ENCODE assay signal across 26 mouse cellular contexts in the genomic region with DNA sequence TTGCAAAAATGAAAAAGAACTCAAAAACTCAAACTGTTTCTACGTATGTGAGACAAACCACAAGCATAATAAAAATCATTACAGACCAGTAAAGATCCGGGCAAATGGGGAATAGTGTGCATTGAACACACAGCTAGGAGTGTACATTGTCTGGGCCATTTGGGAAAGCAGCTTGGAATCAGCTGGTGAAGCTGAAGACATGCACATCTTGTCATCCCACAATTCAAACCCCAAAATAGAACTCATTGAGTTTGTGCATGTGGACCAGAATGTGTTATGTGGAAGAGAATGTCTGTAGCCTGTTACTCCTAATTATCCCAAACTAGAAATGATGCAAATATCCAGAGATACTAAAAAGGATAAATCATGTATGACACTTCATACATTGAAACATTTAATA. TPM values are rescaled to one million over a fixed set of nuclear protein-coding genes. Genes with fewer than 3 reads are reported as not detected.
DNase-seq lines count a peak whose midpoint lies in the region; ATAC-seq and TF ChIP-seq lines count a peak whose summit lies in the region.
"Had no signal": no experiment of that assay in that cellular context is flagged by ENCODE, and none has a peak within 500 bp of the region (broad histone marks: within the 10 kb centered on the region; RNA-seq: fewer than 3 reads in every experiment).

No protein-coding gene starts in this region.

- TF ChIP-seq CTCF in forebrain, postnatal 0 days (IDR thresholded peaks at IDR 0.05; ENCODE audit: low read depth), result no peak
- no peak for TF ChIP-seq CTCF in left cerebral cortex, adult 2 months (IDR thresholded peaks at IDR 0.05)
- TF ChIP-seq CTCF in layer of hippocampus, adult 2 months (conservative IDR thresholded peaks at IDR 0.05), result no peak

- no peaks in the 10 kb centered on the region for H3K27me3 ChIP-seq in forebrain, postnatal 0 days (ENCODE audit: insufficient read depth, low read length)
- H3K27me3 ChIP-seq in forebrain, embryonic 11.5 days (ENCODE audit: control insufficient read depth, insufficient read depth, low read length), result no peaks in the 10 kb centered on the region
- H3K27me3 ChIP-seq: embryonic facial prominence, embryonic 12.5 days; forebrain, embryonic 12.5 days; heart, embryonic 15.5 days; hindbrain, embryonic 13.5 days had no signal

- 71% methylated on average over 2 of the region's 2 CpGs for WGBS in forebrain, postnatal 0 days
- 95% methylated on average over 2 of the region's 2 CpGs for WGBS in forebrain, embryonic 11.5 days

- H3K4me1 ChIP-seq in forebrain, postnatal 0 days (ENCODE audit: insufficient read depth), result no peaks in the 10 kb centered on the region
- no peaks in the 10 kb centered on the region for H3K4me1 ChIP-seq in forebrain, embryonic 11.5 days (replicated peaks; ENCODE audit: control insufficient read depth, insufficient read depth, low read length)
- H3K4me1 ChIP-seq: embryonic facial prominence, embryonic 12.5 days; forebrain, embryonic 12.5 days; heart, embryonic 15.5 days; hindbrain, embryonic 13.5 days had no signal

- DNase-seq in forebrain, postnatal 0 days, result peak; percentile 51
- no peak for DNase-seq in forebrain, embryonic 11.5 days (ENCODE audit: low spot score)
- DNase-seq in left cerebral cortex, postnatal 14 days (ENCODE audit: low spot score in 2 of 2), result peak; percentile 15 to 46
- DNase-seq in left cerebral cortex, adult 2 months (ENCODE audit: extremely low spot score in 1 of 2, low spot score in 2 of 2), result no peak
- DNase-seq in layer of hippocampus, adult 2 months (ENCODE audit: low spot score in 2 of 2), result peak; percentile 56 to 67
- peak; percentile 28 to 38 for DNase-seq in layer of hippocampus, postnatal 36 days
- no peak for DNase-seq in kidney, adult 8-10 months
- no peak for DNase-seq in spleen, postnatal 14 days (ENCODE audit: low spot score in 2 of 2)
- DNase-seq: adrenal gland, postnatal 10 days; cerebellum, adult 11-12 months; cerebellum, adult 9-10 months; cerebellum, postnatal 25 days; gastrocnemius, postnatal 14 days; heart, adult 2 months; heart, postnatal 14 days had no signal

- ATAC-seq in forebrain, postnatal 0 days, result peak; percentile 90
- no peak for ATAC-seq in forebrain, embryonic 11.5 days (replicated peaks; ENCODE audit: low FRiP score)

- intact Hi-C loops in left cerebral cortex, postnatal 14 days (cut with DNase I), result no loop called here
- intact Hi-C loops in left cerebral cortex, adult 2 months (cut with DNase I), result no loop called here

- H3K36me3 ChIP-seq in forebrain, postnatal 0 days (ENCODE audit: insufficient read depth), result no peaks in the 10 kb centered on the region
- no peaks in the 10 kb centered on the region for H3K36me3 ChIP-seq in forebrain, embryonic 11.5 days (ENCODE audit: control insufficient read depth, insufficient read depth, low read length)
- H3K36me3 ChIP-seq: embryonic facial prominence, embryonic 12.5 days; forebrain, embryonic 12.5 days; heart, embryonic 15.5 days; hindbrain, embryonic 13.5 days had no signal

- H3K27ac ChIP-seq in forebrain, postnatal 0 days (ENCODE audit: low read depth, low read length), result no peak overlapping the region; the same call in 1 of the 2 replicates
- no peak overlapping the region for H3K27ac ChIP-seq in forebrain, embryonic 11.5 days (ENCODE audit: low read depth, low read length)
- H3K27ac ChIP-seq in left cerebral cortex, adult 2 months, result no peak overlapping the region
- H3K27ac ChIP-seq in layer of hippocampus, adult 2 months, result peak overlapping the region; percentile 70
- H3K27ac ChIP-seq: embryonic facial prominence, embryonic 12.5 days; forebrain, embryonic 12.5 days; heart, adult 2 months; heart, embryonic 15.5 days; hindbrain, embryonic 13.5 days had no signal

- H3K9ac ChIP-seq in forebrain, postnatal 0 days, result no peak overlapping the region
- H3K9ac ChIP-seq in forebrain, embryonic 11.5 days (ENCODE audit: low read length), result no peak overlapping the region
- H3K9ac ChIP-seq: embryonic facial prominence, embryonic 12.5 days; forebrain, embryonic 12.5 days; heart, embryonic 15.5 days; hindbrain, embryonic 13.5 days had no signal

- no peak overlapping the region for H3K4me3 ChIP-seq in forebrain, postnatal 0 days (ENCODE audit: low read depth, low read length)
- H3K4me3 ChIP-seq in forebrain, embryonic 11.5 days (ENCODE audit: low read depth, low read length), result no peak overlapping the region
- H3K4me3 ChIP-seq in left cerebral cortex, adult 2 months, result no peak overlapping the region
- H3K4me3 ChIP-seq in layer of hippocampus, adult 2 months, result no peak overlapping the region
- H3K4me3 ChIP-seq: embryonic facial prominence, embryonic 12.5 days; forebrain, embryonic 12.5 days; heart, adult 2 months; heart, embryonic 15.5 days; hindbrain, embryonic 13.5 days had no signal

- no peak overlapping the region for H3K4me2 ChIP-seq in forebrain, postnatal 0 days (ENCODE audit: low read depth)
- no peak overlapping the region for H3K4me2 ChIP-seq in forebrain, embryonic 11.5 days (ENCODE audit: low read depth, low read length, severe bottlenecking)
- H3K4me2 ChIP-seq: embryonic facial prominence, embryonic 12.5 days; forebrain, embryonic 12.5 days; heart, embryonic 11.5 days; heart, embryonic 15.5 days; hindbrain, embryonic 13.5 days had no signal

- no peaks in the 10 kb centered on the region for H3K9me3 ChIP-seq in forebrain, postnatal 0 days (ENCODE audit: low read length)
- no peaks in the 10 kb centered on the region for H3K9me3 ChIP-seq in forebrain, embryonic 11.5 days (ENCODE audit: control insufficient read depth, low read length)
- H3K9me3 ChIP-seq: embryonic facial prominence, embryonic 12.5 days; forebrain, embryonic 12.5 days; heart, embryonic 15.5 days; hindbrain, embryonic 13.5 days had no signal

RNA-seq across cellular contexts. Expression of a gene that starts 25.8 kb away (rescaled TPM):
- 13.6 and 15.5 TPM in 2 replicates for total RNA-seq in forebrain, postnatal 0 days (2014; rRNA removed)
- 6.5 and 12.8 TPM in 2 replicates for polyA plus RNA-seq in forebrain, postnatal 0 days (2015; fragmentation: Nextera tagmentation; extraction: Ambion mirVana)
- polyA plus RNA-seq in forebrain, embryonic 11.5 days (2014; fragmentation: Nextera tagmentation; extraction: Ambion mirVana), result 0.73 and 1.0 TPM in 2 replicates
- total RNA-seq in left cerebral cortex, postnatal 14 days (2021), result 10 to 100 TPM; 23.0 to 27.3 TPM
- 10 to 100 TPM; 26.7 to 27.8 TPM for total RNA-seq in left cerebral cortex, adult 2 months (2021)
- total RNA-seq in layer of hippocampus, adult 2 months (2021), result 10 to 100 TPM; 28.9 to 30.6 TPM
- 10 to 100 TPM; 27.6 to 29.9 TPM for total RNA-seq in layer of hippocampus, postnatal 36 days (2021)
- total RNA-seq: hematopoietic stem cell, adult 5-6 weeks; MEL had no signal
- polyA plus RNA-seq: C2C12 had no signal

RNA-seq across cellular contexts. Expression of a gene that starts 34.9 kb away (rescaled TPM):
- total RNA-seq in forebrain, postnatal 0 days (2014; rRNA removed), result 1.0 and 3.4 TPM in 2 replicates
- 0.59 and 0.86 TPM in 2 replicates for polyA plus RNA-seq in forebrain, postnatal 0 days (2015; fragmentation: Nextera tagmentation; extraction: Ambion mirVana)
- 0.15 TPM in 1 of 2 replicates, not detected in the other for polyA plus RNA-seq in forebrain, embryonic 11.5 days (2014; fragmentation: Nextera tagmentation; extraction: Ambion mirVana)
- total RNA-seq in left cerebral cortex, postnatal 14 days (2021), result 1 to 10 TPM; 3.8 to 5.1 TPM
- total RNA-seq in left cerebral cortex, adult 2 months (2021), result 1 to 10 TPM; 6.3 to 6.8 TPM
- total RNA-seq in layer of hippocampus, adult 2 months (2021), result 10 to 100 TPM; 10.1 to 10.9 TPM
- 10 to 100 TPM in 1 of 2 experiments, 1 to 10 TPM in 1; 9.0 to 10.1 TPM for total RNA-seq in layer of hippocampus, postnatal 36 days (2021)
- total RNA-seq: adrenal gland, postnatal 4 days; gastrocnemius, adult 18-20 months; gastrocnemius, postnatal 14 days; heart, adult 2 months; heart, postnatal 14 days; hematopoietic stem cell, adult 5-6 weeks; MEL had no signal
- polyA plus RNA-seq: C2C12; forebrain, embryonic 12.5 days; gonadal fat pad, adult 2 months; heart, adult 2 months; heart, embryonic 11.5 days; heart, embryonic 15.5 days had no signal

Comparison
In these comparisons a context has a peak if more than half of its experiments do, and no peak if none do; other contexts are left out.
1. DNase-seq: peak in forebrain, postnatal 0 days (single experiment), left cerebral cortex, postnatal 14 days (2 of 2), layer of hippocampus, adult 2 months (2 of 2) and layer of hippocampus, postnatal 36 days (2 of 2); none in forebrain, embryonic 11.5 days (single experiment), left cerebral cortex, adult 2 months (0 of 2), kidney, adult 8-10 months (0 of 2) and spleen, postnatal 14 days (0 of 2).